Mouse (Mus musculus): ENCODE measurements around the gene Map4k2. TPM values are rescaled to one million over a fixed set of nuclear protein-coding genes. Genes with fewer than 3 reads are reported as not detected.
"Not testable (repeated sequence)": the region's sequence is repeated elsewhere in the genome, so short reads cannot be mapped to it uniquely, and the experiment has no call there.

Map4k2 gene
- 10 to 100 TPM; 82.2 to 89.6 TPM for total RNA-seq (2021)
- long read RNA-seq, full-length matches to known transcripts, result 23 of 46 reads
- long read RNA-seq, partial matches to known transcripts, result 9 of 46 reads
- long read RNA-seq, other reads (novel, unspliced or antisense), result 14 of 46 reads

DNA sequence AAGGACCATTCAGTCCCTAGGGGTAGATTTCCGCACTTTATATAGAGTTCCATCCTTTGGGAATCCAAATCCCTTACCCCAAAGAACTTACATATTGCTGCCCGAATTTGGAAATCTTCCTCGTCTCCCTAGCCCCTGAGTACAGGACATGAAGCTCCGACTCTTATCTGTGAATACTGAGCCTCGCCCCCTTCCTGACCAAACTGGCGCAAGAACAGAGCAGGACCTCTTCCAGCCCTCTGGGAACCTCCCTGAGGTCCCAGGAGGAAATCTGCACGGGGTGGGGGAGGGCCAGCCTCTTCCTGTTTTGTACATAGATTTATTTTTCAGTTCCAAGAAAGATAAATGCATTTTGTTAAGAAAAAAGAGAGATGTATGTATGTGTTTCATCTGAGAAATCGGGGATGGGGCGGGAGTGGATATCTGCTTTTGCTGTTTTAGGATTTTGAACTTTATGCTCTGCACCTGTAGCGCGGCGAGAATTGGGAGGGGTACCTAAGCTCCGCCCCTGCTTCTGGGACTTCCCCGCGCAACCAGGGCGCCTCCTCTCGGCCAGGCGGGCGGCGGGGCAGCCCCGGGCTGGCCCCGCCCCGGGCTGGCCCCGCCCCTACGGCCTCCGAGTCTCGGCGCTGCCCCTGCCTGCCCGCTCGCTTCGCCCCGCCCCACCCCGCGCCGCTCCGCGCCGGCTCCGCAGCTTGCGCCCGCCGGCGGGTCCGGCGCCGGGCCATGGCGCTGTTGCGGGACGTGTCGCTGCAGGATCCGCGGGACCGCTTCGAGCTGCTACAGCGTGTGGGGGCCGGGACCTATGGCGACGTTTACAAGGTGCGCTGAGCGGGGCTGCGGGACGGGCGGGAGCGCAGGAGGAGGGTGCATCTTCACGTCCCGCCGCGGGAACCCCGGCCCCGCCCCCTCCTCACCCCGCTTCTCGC lies at the start of gene Map4k2:
TSS of gene Map4k2 (plus strand) at position 612 of the 929 bp plus-strand sequence.
- DNase-seq (ENCODE audit: low spot score in 2 of 2), result peak; percentile 70 to 77

GRCm38 (mm10) chr19:6292262-6292661 lies 48.7 kb upstream of the Map4k2 start:
- no peak for DNase-seq (ENCODE audit: low spot score in 2 of 2)

DNA sequence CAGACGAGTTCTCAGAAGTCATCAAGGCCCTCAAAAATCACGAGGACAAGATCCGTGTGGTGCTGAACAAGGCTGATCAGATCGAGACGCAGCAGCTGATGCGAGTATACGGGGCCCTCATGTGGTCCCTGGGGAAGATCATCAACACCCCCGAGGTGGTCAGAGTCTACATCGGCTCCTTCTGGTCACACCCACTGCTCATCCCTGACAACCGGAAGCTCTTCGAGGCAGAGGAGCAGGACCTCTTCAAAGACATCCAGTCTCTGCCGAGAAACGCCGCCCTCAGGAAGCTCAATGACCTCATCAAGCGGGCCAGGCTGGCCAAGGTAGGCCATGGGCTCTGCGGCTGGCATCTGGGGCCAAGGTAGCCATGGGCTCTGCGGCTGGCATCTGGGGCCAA lies 46.6 kb upstream of the Map4k2 start:
- no peak for DNase-seq (ENCODE audit: low spot score in 2 of 2)

DNA sequence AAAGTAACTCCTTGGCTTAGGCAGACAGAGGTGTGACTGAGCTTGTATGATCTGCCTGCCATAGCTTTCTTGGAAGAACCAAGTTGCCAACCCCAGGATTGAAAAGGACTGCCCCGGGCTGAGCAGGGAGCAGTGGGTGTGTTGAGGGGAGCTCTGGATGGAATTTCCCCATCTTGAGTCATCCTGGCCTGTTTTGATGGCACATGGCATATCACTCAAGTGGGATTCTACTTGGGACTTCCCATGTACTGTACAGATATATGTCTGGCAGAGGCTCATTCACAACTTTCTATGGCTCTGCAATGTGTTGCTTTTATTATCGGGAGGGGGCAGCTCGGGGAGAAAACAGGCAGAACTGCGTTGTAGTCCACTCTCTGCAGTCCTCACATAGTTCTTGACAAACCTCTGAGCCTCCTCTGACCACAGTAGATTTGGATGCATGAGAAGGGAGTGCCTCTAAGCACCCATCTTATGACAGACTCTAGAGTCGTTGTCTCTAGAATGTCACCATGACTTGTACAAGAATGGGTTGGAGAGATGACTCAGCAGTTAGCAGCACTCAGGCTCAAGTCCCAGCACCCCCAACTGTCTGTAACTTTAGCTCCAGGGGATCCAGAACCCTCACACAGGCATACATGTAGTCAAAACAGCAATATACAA lies 44.3 kb upstream of the Map4k2 start:
- DNase-seq (ENCODE audit: low spot score in 2 of 2), result no peak

DNA sequence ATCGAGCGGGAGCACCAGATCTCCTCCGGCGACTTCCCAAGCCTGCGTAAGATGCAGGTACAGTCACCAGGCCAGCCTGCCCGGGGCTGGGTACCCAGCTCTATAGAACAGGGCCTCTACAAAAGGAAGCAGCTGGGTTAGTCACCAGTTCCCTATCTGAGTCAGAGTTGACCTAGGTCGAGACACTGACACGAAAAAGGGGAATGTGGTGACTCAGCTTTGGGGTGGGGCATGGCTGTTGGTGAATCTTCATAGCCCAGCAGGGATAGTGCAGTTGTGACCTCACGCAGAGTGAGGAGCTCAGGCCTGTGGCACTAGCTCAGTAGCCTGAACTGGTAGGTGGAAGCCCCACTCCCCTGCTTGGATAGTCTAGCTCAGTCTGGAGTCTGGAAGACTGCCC lies 43.3 kb upstream of the Map4k2 start:
- DNase-seq (ENCODE audit: low spot score in 2 of 2), result no peak

DNA sequence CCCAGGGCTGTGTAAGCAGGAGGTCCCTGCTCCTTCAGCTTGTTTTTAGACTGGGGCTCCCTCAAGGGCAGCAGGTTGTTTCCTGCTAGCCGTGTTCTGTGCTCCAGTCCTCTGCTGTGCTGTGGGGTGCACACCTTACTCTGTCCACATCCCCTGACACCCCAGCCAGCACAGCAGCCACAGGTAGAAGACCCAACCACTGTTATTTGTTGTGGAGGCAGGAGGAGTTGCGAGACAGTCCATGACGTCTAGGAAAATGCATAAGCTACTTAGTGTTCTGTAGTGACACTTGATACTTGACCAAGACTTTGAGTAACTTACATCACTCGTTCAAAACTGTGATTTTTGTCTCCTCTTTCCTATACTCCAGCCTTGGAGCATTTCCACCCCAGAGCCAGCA lies 41.9 kb upstream of the Map4k2 start:
- DNase-seq (ENCODE audit: low spot score in 2 of 2), result no peak

- DNase-seq (ENCODE audit: low spot score in 2 of 2), result no peak
Measured at GRCm38 (mm10) chr19:6299450-6300267, 41.3 kb upstream of the Map4k2 start.

- DNase-seq (ENCODE audit: low spot score in 2 of 2), result no peak
Measured at GRCm38 (mm10) chr19:6300402-6300841, 40.5 kb upstream of the Map4k2 start.

DNA sequence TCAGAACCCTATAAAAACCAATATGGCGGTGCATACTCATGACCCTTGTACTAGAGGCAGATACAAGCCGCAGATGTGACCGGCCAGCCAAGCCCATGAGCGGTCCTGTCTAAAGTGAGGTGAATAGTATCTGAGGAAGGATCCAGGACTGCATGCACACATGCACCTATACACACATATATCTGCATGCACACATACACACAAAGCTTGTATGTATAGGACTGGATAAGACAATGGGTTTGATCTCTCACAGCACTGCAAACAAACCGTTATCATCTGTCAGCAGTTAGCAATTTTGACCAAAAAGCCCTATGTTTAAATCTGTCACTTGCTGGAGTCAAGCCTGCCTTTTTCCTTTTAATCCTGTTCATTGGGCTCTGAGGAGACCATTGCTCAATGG lies 38.8 kb upstream of the Map4k2 start:
- no peak for DNase-seq (ENCODE audit: low spot score in 2 of 2)

DNA sequence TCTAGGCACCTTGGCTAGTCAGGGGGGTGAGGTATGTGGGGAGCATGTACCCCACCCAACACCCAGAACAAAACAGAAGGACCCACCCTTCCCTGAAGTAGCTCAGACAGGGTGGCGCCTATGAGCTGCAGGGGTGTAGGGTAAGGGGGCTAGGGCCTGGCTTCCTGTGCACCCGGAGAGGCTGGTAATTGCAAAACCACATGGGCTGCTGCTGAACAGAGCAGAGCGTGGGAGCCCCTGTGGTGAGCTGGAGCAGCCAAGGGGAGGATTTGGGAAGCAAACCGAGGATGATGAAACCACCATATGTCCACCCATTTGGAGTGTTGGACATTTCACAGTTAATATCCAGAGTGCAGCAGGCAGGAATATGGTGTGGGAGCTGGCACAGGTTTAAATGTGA lies 38.4 kb upstream of the Map4k2 start:
- DNase-seq (ENCODE audit: low spot score in 2 of 2), result peak; percentile 70 to 85

DNA sequence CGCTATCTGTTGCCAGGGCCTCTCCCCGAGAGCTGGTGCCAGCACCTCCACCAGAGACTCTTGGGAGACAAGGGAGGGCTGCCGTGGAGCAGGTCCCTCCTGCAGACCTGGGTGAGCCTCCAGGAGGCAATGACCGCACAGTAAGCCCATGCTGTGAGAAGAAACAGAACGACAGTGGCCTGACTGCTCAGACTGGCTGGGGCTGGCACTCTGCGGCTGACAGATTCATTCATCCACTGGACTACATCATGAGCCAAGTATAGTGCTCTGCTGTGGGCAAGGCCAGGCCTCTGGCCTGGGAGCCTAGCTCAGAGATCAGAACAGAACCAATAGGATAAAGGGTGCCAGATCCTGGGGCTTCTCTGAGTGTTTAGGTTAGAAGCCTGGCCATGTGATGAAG lies 37.1 kb upstream of the Map4k2 start:
- no peak for DNase-seq (ENCODE audit: low spot score in 2 of 2)

DNA sequence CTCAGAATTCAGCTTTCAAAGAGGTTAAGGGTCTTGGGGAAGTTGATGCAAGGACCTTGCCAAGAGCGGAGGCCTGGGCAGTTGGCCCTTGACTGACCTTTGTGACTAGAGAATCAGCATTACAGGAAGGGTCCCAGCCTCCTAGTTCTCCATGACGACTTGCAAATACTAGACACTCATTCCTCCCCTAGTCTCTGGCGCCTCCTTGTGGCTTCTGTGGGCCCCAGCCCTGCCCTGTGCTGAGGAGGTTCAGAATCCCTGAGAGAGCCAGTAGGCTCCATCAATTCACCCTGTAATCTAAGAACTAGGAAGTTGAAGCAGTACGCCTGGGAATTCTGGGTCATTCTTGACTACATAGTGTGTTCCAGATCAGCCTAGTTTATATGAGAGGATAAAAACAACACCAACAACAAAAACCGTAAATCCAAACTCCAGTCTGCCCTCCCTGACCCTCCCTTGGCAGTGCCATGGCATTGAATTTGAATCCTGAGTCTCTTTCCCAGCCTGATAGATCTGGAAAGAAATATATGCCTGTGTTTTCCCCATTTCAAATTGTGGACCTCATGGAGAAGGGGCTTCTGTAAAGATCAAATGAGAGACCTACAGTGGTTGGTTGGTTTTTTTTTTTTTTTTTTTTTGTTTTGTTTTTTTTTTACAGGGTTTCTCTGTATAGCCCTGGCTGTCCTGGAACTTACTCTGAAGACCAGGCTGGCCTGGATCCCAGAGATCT lies 36.0 kb upstream of the Map4k2 start:
- DNase-seq (ENCODE audit: low spot score in 2 of 2), result peak; percentile 84 to 89

DNA sequence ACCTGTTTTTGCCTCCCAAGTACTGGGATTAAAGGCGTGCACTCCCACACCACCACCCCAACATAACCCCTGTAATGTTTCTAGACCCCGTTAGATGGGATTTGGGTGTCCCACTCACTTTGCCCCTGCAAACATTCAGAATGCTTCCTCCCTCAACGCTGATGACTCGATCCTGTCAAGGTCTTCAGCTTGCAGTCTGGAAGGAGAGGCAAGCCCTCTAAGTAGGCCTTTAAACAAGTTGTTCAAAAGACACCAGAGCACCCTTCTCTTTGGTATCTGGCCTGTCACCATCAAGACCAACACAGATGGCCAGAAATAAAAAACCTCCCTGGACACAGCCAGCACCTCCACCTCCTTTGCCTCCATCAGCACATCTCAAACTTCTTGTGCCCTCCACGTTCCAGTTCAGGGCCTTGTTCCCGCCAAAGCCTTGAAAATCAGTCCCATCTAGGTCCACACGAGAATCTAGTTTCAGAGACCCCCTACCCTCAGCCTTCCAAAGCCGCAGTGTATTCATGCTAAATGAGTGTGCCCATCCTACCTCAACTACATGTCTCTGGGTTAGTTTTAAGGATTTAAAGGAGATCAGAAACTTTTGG lies 35.3 kb upstream of the Map4k2 start:
- no peak for DNase-seq (ENCODE audit: low spot score in 2 of 2)

DNA sequence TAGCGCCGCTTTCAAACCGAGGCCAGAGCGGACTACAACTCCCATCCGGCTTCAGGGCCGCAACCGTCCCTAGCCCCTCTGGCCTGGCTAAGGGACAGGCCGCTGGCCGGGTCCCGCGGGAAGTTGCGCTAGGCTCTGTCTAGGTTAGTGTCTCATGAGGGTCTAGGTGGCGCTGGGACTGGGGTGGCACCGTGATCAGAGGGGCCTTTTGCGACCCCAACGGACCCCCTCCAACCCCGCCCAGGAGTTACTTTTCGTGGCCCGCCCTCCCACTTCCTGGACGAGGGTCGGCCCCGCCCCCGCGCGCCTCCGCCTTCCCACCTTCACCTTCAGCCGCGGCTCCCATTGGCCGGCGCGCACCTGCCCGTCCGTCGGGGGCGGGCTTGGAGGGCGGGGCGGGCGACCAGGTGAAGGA lies 34.8 kb upstream of the Map4k2 start, which contains the start of gene Cdc42bpg:
TSS of gene Cdc42bpg (plus strand) at position 320 of the 415 bp plus-strand sequence.
- DNase-seq (ENCODE audit: low spot score in 2 of 2), result no peak

DNA sequence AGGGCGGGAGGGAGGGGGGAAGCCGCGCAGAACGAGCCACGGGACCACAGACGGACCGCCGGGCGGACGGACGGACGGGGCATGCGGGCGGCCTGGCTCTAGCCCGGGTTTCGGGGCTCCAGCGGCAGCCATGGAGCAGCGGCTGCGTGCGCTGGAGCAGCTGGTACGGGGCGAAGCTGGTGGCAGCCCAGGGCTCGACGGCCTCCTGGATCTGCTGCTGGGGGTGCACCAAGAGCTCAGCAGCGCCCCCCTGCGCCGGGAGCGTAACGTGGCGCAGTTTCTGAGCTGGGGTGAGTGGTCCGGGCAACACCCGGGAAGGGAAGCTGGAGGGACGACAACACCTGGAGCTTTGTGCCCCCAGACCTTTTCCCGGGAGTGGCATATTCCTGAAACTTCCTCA lies 34.3 kb upstream of the Map4k2 start:
- peak in 1 of 2 experiments; percentile 46 for DNase-seq (ENCODE audit: low spot score in 2 of 2)

- DNase-seq (ENCODE audit: low spot score in 2 of 2), result peak in 1 of 2 experiments; percentile 44
Measured at GRCm38 (mm10) chr19:6307733-6308531, 33.0 kb upstream of the Map4k2 start.

GRCm38 (mm10) chr19:6310181-6310580 lies 30.8 kb upstream of the Map4k2 start:
- DNase-seq (ENCODE audit: low spot score in 2 of 2), result no peak

DNA sequence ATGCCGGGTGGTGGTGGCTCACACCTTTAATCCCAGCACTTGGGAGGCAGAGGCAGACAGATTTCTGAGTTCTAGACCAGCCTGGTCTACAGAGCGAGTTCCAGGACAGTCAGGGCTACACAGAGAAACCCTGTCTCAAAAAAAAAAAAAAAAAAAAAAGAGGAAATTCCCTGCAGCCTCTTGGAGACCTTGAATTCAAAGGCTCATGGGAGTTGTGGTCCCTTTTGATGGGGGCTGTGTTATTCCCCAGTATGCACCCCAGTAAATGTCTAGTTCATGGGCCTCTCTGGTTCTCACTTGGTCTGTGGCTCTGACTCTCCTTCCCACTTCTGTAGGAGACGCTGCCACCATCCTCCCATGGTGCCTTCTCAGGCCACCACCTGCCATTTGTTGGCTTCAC lies 29.2 kb upstream of the Map4k2 start:
- not testable (repeated sequence) for DNase-seq (ENCODE audit: low spot score in 2 of 2)

- DNase-seq (ENCODE audit: low spot score in 2 of 2), result no peak
Measured at GRCm38 (mm10) chr19:6313796-6314195, 27.1 kb upstream of the Map4k2 start.
